Mouse (Mus musculus) small intestine, adult 2 months (tissue): ENCODE measurements around the gene Vmn1r19.
"Not testable (repeated sequence)": the region's sequence is repeated elsewhere in the genome, so short reads cannot be mapped to it uniquely, and the experiment has no call there.

Experiments
- CTCF ChIP-seq: fragments of 200-500 bp; IDR thresholded peaks from 2 replicates; pipeline ENCODE4 v1.5.1; 2012; ENCODE audit warnings: low read depth, mild to moderate bottlenecking, control low read depth, inconsistent platforms, low read length, moderate library complexity, mixed read lengths; ENCODE audit not compliant: insufficient replicate concordance, insufficient read length; ENCODE audit errors: extremely low read depth
- POLR2A ChIP-seq: fragments of 200-500 bp; IDR thresholded peaks from 2 replicates; pipeline ENCODE4 v1.6.1; 2012; ENCODE audit warnings: low read depth, mild to moderate bottlenecking, control low read depth, inconsistent platforms, low read length, moderate library complexity

GRCm38 (mm10) chr6:57403480-57403879 lies at the start of gene Vmn1r19:
- TF ChIP-seq CTCF, POLR2A: not testable (repeated sequence)
